Mouse (Mus musculus): ENCODE data around the gene Lrp6. TPM values are rescaled to one million over a fixed set of nuclear protein-coding genes. Genes with fewer than 3 reads are reported as not detected.

The Lrp6 gene
- polyA plus RNA-seq, 1 experiment from 2014 or later = 14.9 TPM

DNA sequence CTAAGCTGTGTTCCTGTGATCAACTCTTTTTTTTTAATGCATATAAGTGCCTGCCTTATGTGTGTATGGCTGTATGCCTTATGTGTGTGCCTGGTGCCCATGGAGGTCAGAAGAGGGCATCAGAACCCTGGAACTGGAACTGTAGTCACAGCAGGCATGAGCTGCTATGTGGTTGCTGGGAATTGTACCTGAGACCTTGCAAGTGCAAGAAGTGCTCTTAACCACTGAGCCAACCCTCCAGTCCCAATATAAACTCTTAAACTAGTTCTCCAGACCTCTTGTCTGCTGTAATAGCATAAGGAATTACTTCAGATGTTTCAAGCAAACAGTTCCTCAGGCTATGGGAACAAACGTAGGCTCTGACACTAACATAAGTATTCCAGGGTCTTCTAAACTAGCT is 16.4 kb downstream of the Lrp6 start:
- H3K9me3 ChIP-seq = no peaks in the 10 kb centered on the region
- no peak overlapping the region for H3K4me2 ChIP-seq
- peaks cover 38% of the 10 kb centered on the region for H3K4me1 ChIP-seq
- WGBS = 81% methylated on average over 1 of the region's 1 CpGs
- no peaks in the 10 kb centered on the region for H3K27me3 ChIP-seq (replicated peaks)
- no peak overlapping the region for H3K9ac ChIP-seq
- no peak overlapping the region for H3K4me3 ChIP-seq
- H3K27ac ChIP-seq (replicated peaks) = no peak overlapping the region
- ATAC-seq (ENCODE audit: extremely low read depth, insufficient number of reproducible peaks, low FRiP score, low TSS enrichment) = no peak
- 0 out of 2 replicates have a peak, but pooled peaks cover 6% of the 10 kb centered on the region for H3K36me3 ChIP-seq

DNA sequence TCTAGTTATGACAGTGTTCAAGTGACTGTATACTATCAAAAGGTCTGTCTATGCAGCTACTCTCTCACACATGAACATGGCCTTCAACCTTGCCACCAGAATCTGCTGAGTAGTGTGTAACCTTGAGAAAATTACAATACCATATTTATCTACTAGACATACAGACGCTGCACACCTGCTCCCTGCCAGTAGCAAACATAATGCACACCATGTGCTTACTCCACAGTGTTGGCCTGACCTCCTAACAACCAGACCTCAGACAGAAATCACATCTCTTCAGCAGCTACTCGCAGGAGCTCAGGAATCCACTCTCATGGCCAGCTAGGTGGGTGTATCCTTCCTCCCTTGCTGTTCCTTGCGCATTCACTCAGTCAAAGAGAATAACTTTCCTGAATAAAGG is 21.9 kb downstream of the Lrp6 start:
- Histone ChIP-seq H3K4me1 (peaks cover 32% of the 10 kb centered on the region), H3K4me3 (no peak overlapping the region), H3K27me3 (replicated peaks) (no peaks in the 10 kb centered on the region), H3K9ac (no peak overlapping the region), H3K27ac (replicated peaks) (no peak overlapping the region), H3K36me3 (peaks cover 18% of the 10 kb centered on the region), H3K4me2 (no peak overlapping the region), H3K9me3 (no peaks in the 10 kb centered on the region)
- WGBS = 54% methylated on average over 3 of the region's 3 CpGs
- ATAC-seq (ENCODE audit: extremely low read depth, insufficient number of reproducible peaks, low FRiP score, low TSS enrichment) = no peak

DNA sequence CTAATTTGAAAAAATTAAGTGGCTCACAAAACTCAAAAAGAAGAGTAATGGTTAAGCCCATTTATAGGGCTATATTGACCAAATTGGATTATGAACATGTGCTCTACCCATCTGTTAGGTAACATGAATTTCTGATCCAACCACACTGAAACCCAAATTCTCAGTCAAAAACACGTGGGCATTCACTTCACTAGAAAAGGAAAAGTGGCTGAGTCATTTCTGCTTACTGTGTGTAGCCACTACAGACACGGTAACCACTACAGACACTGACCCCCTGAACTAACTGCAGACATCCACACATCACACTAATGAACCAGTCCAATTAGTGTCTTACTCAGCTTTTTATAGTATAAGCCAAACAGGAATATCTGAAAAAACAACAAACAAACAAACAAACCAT is 22.7 kb downstream of the Lrp6 start:
- no peak for ATAC-seq (ENCODE audit: extremely low read depth, insufficient number of reproducible peaks, low FRiP score, low TSS enrichment)
- H3K27ac ChIP-seq (replicated peaks) = no peak overlapping the region
- no peak overlapping the region for H3K9ac ChIP-seq
- 51% methylated on average over 2 of the region's 2 CpGs for WGBS
- H3K9me3 ChIP-seq = no peaks in the 10 kb centered on the region
- H3K4me3 ChIP-seq = no peak overlapping the region
- peaks cover 19% of the 10 kb centered on the region for H3K36me3 ChIP-seq
- H3K4me2 ChIP-seq = no peak overlapping the region
- H3K4me1 ChIP-seq = peaks cover 33% of the 10 kb centered on the region
- no peaks in the 10 kb centered on the region for H3K27me3 ChIP-seq (replicated peaks)

DNA sequence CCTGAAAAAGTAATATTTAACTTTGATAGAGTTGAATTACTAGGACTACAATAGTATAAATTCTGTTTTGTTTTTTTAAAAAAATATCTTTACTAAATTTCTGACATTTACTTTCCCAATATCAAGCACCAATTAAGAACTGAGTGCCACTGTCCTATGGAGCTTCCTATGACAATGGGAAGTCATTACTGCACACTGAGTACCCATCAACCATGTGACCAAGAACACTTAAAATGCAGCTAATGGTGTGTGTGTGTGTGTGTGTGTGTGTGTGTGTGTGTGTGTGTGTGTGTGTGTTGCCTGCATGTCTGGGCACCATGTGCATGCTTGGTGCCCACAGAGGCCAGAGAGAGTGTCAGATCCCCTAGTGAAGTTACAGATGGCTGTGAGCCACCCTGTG is 23.2 kb downstream of the Lrp6 start:
- no peak for ATAC-seq (ENCODE audit: extremely low read depth, insufficient number of reproducible peaks, low FRiP score, low TSS enrichment)
- no peak overlapping the region for H3K4me3 ChIP-seq

GRCm38 (mm10) chr6:134542374-134542773 is 24.4 kb downstream of the Lrp6 start:
- no peaks in the 10 kb centered on the region for H3K9me3 ChIP-seq
- H3K4me1 ChIP-seq = peaks cover 51% of the 10 kb centered on the region
- peaks cover 17% of the 10 kb centered on the region for H3K36me3 ChIP-seq
- no peak for ATAC-seq (ENCODE audit: extremely low read depth, insufficient number of reproducible peaks, low FRiP score, low TSS enrichment)
- H3K27me3 ChIP-seq (replicated peaks) = no peaks in the 10 kb centered on the region
- 80% methylated on average over 2 of the region's 2 CpGs for WGBS
- no peak overlapping the region for H3K9ac ChIP-seq
- no peak overlapping the region for H3K4me3 ChIP-seq
- H3K4me2 ChIP-seq = no peak overlapping the region
- no peak overlapping the region for H3K27ac ChIP-seq (replicated peaks)

More for the DNA sequence above, 23.2 kb downstream of the Lrp6 start:
- peaks cover 23% of the 10 kb centered on the region for H3K36me3 ChIP-seq
- no peak overlapping the region for H3K27ac ChIP-seq (replicated peaks)
- H3K27me3 ChIP-seq (replicated peaks) = no peaks in the 10 kb centered on the region
- no peak overlapping the region for H3K4me2 ChIP-seq
- H3K4me1 ChIP-seq = peaks cover 38% of the 10 kb centered on the region
- H3K9ac ChIP-seq = no peak overlapping the region
- H3K9me3 ChIP-seq = no peaks in the 10 kb centered on the region

- Histone ChIP-seq H3K27ac (replicated peaks) (no peak overlapping the region), H3K27me3 (replicated peaks) (no peaks in the 10 kb centered on the region), H3K36me3 (peaks cover 17% of the 10 kb centered on the region), H3K9me3 (no peaks in the 10 kb centered on the region), H3K4me3 (no peak overlapping the region), H3K4me1 (peaks cover 43% of the 10 kb centered on the region), H3K4me2 (no peak overlapping the region), H3K9ac (no peak overlapping the region)
- 84% methylated on average over 6 of the region's 6 CpGs for WGBS
- ATAC-seq (ENCODE audit: extremely low read depth, insufficient number of reproducible peaks, low FRiP score, low TSS enrichment) = no peak
These were observed 26.6 kb downstream of the Lrp6 start for GRCm38 (mm10) chr6:134540161-134540560.

DNA sequence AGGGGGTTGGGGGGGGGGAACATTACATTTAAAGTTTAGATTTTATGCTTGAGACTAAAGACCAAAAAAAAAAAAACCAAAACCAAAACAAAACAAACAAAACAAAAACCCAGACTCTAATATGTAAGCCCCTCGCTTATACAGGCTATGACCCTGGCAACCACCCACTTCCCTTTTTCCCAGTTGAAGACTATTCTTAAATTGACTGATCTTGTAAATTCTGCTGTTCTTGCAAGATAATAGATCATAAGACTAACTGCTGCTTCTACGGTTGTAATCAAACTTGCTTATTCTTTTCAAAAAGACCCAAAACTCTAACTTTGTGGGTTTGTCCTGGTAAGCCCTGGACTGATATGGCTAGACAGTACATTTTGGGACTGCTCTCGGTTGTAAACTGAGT is 27.3 kb downstream of the Lrp6 start:
- WGBS = 82% methylated on average over 3 of the region's 3 CpGs
- no peak for ATAC-seq (ENCODE audit: extremely low read depth, insufficient number of reproducible peaks, low FRiP score, low TSS enrichment)

DNA sequence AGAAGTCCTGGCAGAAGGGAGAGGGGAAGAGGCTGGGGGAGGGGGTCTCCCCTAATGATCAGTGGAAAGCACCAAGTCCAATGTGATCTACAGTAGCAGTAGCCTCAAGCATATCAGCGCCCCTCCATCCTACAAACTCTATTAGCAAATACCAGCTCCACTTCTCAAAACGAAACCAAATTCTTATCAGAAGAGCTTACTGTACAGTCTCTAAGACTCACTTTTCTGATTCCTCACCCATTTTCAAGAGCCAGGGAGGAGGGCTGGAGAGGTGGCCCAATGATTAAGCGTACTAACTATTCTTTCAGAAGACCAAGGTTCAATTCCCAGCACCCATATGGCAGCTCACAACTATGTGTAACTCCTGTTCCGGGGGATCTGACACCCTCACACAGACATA is 28.0 kb downstream of the Lrp6 start:
- H3K4me2 ChIP-seq = no peak overlapping the region
- H3K9ac ChIP-seq = no peak overlapping the region
- ATAC-seq (ENCODE audit: extremely low read depth, insufficient number of reproducible peaks, low FRiP score, low TSS enrichment) = no peak
- no peaks in the 10 kb centered on the region for H3K9me3 ChIP-seq
- peaks cover 17% of the 10 kb centered on the region for H3K36me3 ChIP-seq
- no peak overlapping the region for H3K4me3 ChIP-seq
- 81% methylated on average over 4 of the region's 4 CpGs for whole genome bisulfite sequencing
- H3K4me1 ChIP-seq = peaks cover 40% of the 10 kb centered on the region
- no peaks in the 10 kb centered on the region for H3K27me3 ChIP-seq (replicated peaks)
- H3K27ac ChIP-seq (replicated peaks) = no peak overlapping the region; the same call in 1 of the 2 replicates

More for the DNA sequence above, 27.3 kb downstream of the Lrp6 start:
- Histone ChIP-seq H3K4me2 (no peak overlapping the region), H3K4me3 (no peak overlapping the region), H3K27me3 (replicated peaks) (no peaks in the 10 kb centered on the region), H3K4me1 (peaks cover 44% of the 10 kb centered on the region), H3K9me3 (no peaks in the 10 kb centered on the region), H3K9ac (no peak overlapping the region), H3K27ac (replicated peaks) (no peak overlapping the region), H3K36me3 (peaks cover 17% of the 10 kb centered on the region)

GRCm38 (mm10) chr6:134537461-134538117 is 29.2 kb downstream of the Lrp6 start:
- Histone ChIP-seq H3K9ac (no peak overlapping the region), H3K27ac (replicated peaks) (peak overlapping the region; percentile 36), H3K4me1 (peaks cover 34% of the 10 kb centered on the region), H3K27me3 (replicated peaks) (no peaks in the 10 kb centered on the region), H3K4me2 (no peak overlapping the region), H3K9me3 (no peaks in the 10 kb centered on the region), H3K36me3 (peaks cover 17% of the 10 kb centered on the region), H3K4me3 (no peak overlapping the region)
- ATAC-seq (ENCODE audit: extremely low read depth, insufficient number of reproducible peaks, low FRiP score, low TSS enrichment) = no peak
- 41% methylated on average over 10 of the region's 10 CpGs for WGBS

DNA sequence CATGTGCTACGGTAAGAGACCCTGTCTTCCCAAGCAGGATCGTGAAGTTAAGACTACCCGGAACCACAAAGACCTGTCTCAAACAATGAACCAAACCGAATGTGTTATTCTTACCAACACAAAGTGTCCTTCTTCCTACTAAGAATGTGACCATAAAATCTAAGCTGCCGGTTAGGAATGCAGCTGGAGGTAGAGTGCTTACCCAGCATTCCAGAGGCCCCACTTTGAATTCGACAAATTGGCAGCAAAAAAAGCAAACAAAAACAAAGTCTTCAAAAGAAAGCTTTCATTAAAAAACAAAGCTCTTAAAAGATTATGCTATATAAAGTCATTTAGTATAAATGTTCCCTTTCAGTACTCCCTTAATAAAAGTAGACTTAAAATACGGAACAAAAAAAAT is 31.6 kb downstream of the Lrp6 start:
- Histone ChIP-seq H3K27ac (replicated peaks) (no peak overlapping the region; the same call in 1 of the 2 replicates), H3K4me1 (peaks cover 40% of the 10 kb centered on the region)
- ATAC-seq (ENCODE audit: extremely low read depth, insufficient number of reproducible peaks, low FRiP score, low TSS enrichment) = no peak

GRCm38 (mm10) chr6:134533021-134533420 is 33.7 kb downstream of the Lrp6 start:
- 51% methylated on average over 3 of the region's 3 CpGs for WGBS

More for the DNA sequence above, 31.6 kb downstream of the Lrp6 start:
- Histone ChIP-seq H3K9ac (0 out of 2 replicates have a peak overlapping the region, but pooled peaks have one; percentile 1), H3K36me3 (peaks cover 13% of the 10 kb centered on the region), H3K27me3 (replicated peaks) (no peaks in the 10 kb centered on the region), H3K9me3 (peaks cover 5% of the 10 kb centered on the region), H3K4me2 (no peak overlapping the region), H3K4me3 (no peak overlapping the region)
- 62% methylated on average over 7 of the region's 7 CpGs for WGBS

GRCm38 (mm10) chr6:134531950-134532349 is 34.8 kb downstream of the Lrp6 start:
- H3K36me3 ChIP-seq = peaks cover 9% of the 10 kb centered on the region
- H3K4me3 ChIP-seq = no peak overlapping the region
- no peak overlapping the region for H3K4me2 ChIP-seq
- no peak overlapping the region for H3K27ac ChIP-seq (replicated peaks)
- H3K9me3 ChIP-seq = peaks cover 5% of the 10 kb centered on the region
- no peak overlapping the region for H3K9ac ChIP-seq
- WGBS = 9% methylated on average over 1 of the region's 1 CpGs
- ATAC-seq (ENCODE audit: extremely low read depth, insufficient number of reproducible peaks, low FRiP score, low TSS enrichment) = no peak
- peaks cover 46% of the 10 kb centered on the region for H3K4me1 ChIP-seq
- no peaks in the 10 kb centered on the region for H3K27me3 ChIP-seq (replicated peaks)

More at GRCm38 (mm10) chr6:134533021-134533420, 33.7 kb downstream of the Lrp6 start:
- H3K4me3 ChIP-seq = no peak overlapping the region
- peaks cover 43% of the 10 kb centered on the region for H3K4me1 ChIP-seq
- H3K27ac ChIP-seq (replicated peaks) = no peak overlapping the region
- H3K36me3 ChIP-seq = peaks cover 9% of the 10 kb centered on the region
- H3K9ac ChIP-seq = no peak overlapping the region
- H3K4me2 ChIP-seq = no peak overlapping the region
- no peaks in the 10 kb centered on the region for H3K27me3 ChIP-seq (replicated peaks)
- ATAC-seq (ENCODE audit: extremely low read depth, insufficient number of reproducible peaks, low FRiP score, low TSS enrichment) = no peak
- H3K9me3 ChIP-seq = peaks cover 5% of the 10 kb centered on the region

Data from heart, embryonic 13.5 days (tissue).